Mouse (Mus musculus): Measurements from ENCODE around the gene Tmem218. TPM values are rescaled to one million over a fixed set of nuclear protein-coding genes. Genes with fewer than 3 reads are reported as not detected.

Tmem218 gene
- 1 to 10 TPM; 5.0 to 5.6 TPM for total RNA-seq (2021)
- long read RNA-seq, experiment 1, partial matches to known transcripts = 0 of 4 reads
- long read RNA-seq, experiment 1, other reads (novel, unspliced or antisense) = 0 of 4 reads
- long read RNA-seq, experiment 2, transcript Tmem218-201 (4 exons, 2,619 nt) = major isoform, 10 of 14 reads
- long read RNA-seq, experiment 2, partial matches to known transcripts = 1 of 14 reads
- long read RNA-seq, experiment 2, other reads (novel, unspliced or antisense) = 3 of 14 reads

GRCm38 (mm10) chr9:37207929-37208411 is at the start of gene Tmem218:
TSS of gene Tmem218 (plus strand) at chr9:37208223.
- DNase-seq (ENCODE audit: low spot score in 2 of 2) = peak; percentile 72 to 78

GRCm38 (mm10) chr9:37160686-37161085 is 47.3 kb upstream of the Tmem218 start:
- no peak for DNase-seq (ENCODE audit: low spot score in 2 of 2)

GRCm38 (mm10) chr9:37166899-37167298 is 41.1 kb upstream of the Tmem218 start:
- DNase-seq (ENCODE audit: low spot score in 2 of 2) = no peak

GRCm38 (mm10) chr9:37173376-37173775 is 34.6 kb upstream of the Tmem218 start:
- no peak for DNase-seq (ENCODE audit: low spot score in 2 of 2)

GRCm38 (mm10) chr9:37176002-37176401 is 32.0 kb upstream of the Tmem218 start:
- DNase-seq (ENCODE audit: low spot score in 2 of 2) = no peak

- peak; percentile 41 to 54 for DNase-seq (ENCODE audit: low spot score in 2 of 2)
Measured at GRCm38 (mm10) chr9:37177107-37177506, 30.9 kb upstream of the Tmem218 start.

GRCm38 (mm10) chr9:37177551-37177950 is 30.5 kb upstream of the Tmem218 start:
- no peak for DNase-seq (ENCODE audit: low spot score in 2 of 2)

- DNase-seq (ENCODE audit: low spot score in 2 of 2) = no peak
Measured at GRCm38 (mm10) chr9:37178911-37179310, 29.1 kb upstream of the Tmem218 start.

- DNase-seq (ENCODE audit: low spot score in 2 of 2) = no peak
Measured at GRCm38 (mm10) chr9:37179596-37179995, 28.4 kb upstream of the Tmem218 start.

- no peak for DNase-seq (ENCODE audit: low spot score in 2 of 2)
Measured at GRCm38 (mm10) chr9:37181596-37181995, 26.4 kb upstream of the Tmem218 start.

- DNase-seq (ENCODE audit: low spot score in 2 of 2) = no peak
Measured at GRCm38 (mm10) chr9:37183176-37183575, 24.8 kb upstream of the Tmem218 start.

GRCm38 (mm10) chr9:37187407-37187806 is 20.6 kb upstream of the Tmem218 start:
- no peak for DNase-seq (ENCODE audit: low spot score in 2 of 2)

- DNase-seq (ENCODE audit: low spot score in 2 of 2) = no peak
Measured at GRCm38 (mm10) chr9:37188024-37188423, 20.0 kb upstream of the Tmem218 start.

GRCm38 (mm10) chr9:37197067-37197466 is 11.0 kb upstream of the Tmem218 start:
- no peak for DNase-seq (ENCODE audit: low spot score in 2 of 2)

- no peak for DNase-seq (ENCODE audit: low spot score in 2 of 2)
Measured at GRCm38 (mm10) chr9:37200414-37200813, 7.6 kb upstream of the Tmem218 start.

- no peak for DNase-seq (ENCODE audit: low spot score in 2 of 2)
Measured at GRCm38 (mm10) chr9:37203884-37204283, 4.1 kb upstream of the Tmem218 start.

- no peak for DNase-seq (ENCODE audit: low spot score in 2 of 2)
Measured at GRCm38 (mm10) chr9:37213060-37213738, 5.2 kb downstream of the Tmem218 start.

- no peak for DNase-seq (ENCODE audit: low spot score in 2 of 2)
Measured at GRCm38 (mm10) chr9:37214327-37215060, 6.5 kb downstream of the Tmem218 start.

- no peak for DNase-seq (ENCODE audit: low spot score in 2 of 2)
Measured at GRCm38 (mm10) chr9:37220755-37221154, 12.7 kb downstream of the Tmem218 start.

- DNase-seq (ENCODE audit: low spot score in 2 of 2) = no peak
Measured at GRCm38 (mm10) chr9:37225581-37225980, 17.6 kb downstream of the Tmem218 start.

- peak in 1 of 2 experiments; percentile 53 for DNase-seq (ENCODE audit: low spot score in 2 of 2)
Measured at GRCm38 (mm10) chr9:37229880-37230325, 21.9 kb downstream of the Tmem218 start.
